Mouse (Mus musculus) embryonic facial prominence, embryonic 15.5 days (tissue): ENCODE data around the gene Pdzd2. TPM values are rescaled to one million over a fixed set of nuclear protein-coding genes. Genes with fewer than 3 reads are reported as not detected.

Experiments
- ATAC-seq: fragments of 200-750 bp; cut with Nextera tagmentation; 2 replicates; pipeline ENCODE4 v1.8.0; 2017; ENCODE audit warnings: low read depth, moderate TSS enrichment; ENCODE audit not compliant: insufficient number of reproducible peaks, low FRiP score, low TSS enrichment
- H3K27ac ChIP-seq: fragments of 300-500 bp; sonication (generic); replicated peaks from 2 replicates; pipeline ENCODE4 v1.5.1; 2015; ENCODE audit warnings: mild to moderate bottlenecking, inconsistent platforms
- H3K27me3 ChIP-seq: fragments of 300-500 bp; sonication (generic); 2 replicates; pipeline ENCODE4 v1.6.1; 2015; ENCODE audit warnings: inconsistent platforms
- H3K36me3 ChIP-seq: fragments of 300-500 bp; sonication (generic); 2 replicates; pipeline ENCODE4 v1.6.1; 2015; ENCODE audit warnings: mild to moderate bottlenecking, inconsistent platforms
- H3K4me1 ChIP-seq: fragments of 300-500 bp; sonication (generic); 2 replicates; pipeline ENCODE4 v1.6.1; 2015; ENCODE audit warnings: inconsistent platforms
- H3K4me2 ChIP-seq: fragments of 300-500 bp; sonication (generic); replicated peaks from 2 replicates; pipeline ENCODE4 v1.6.1; 2015; ENCODE audit warnings: mild to moderate bottlenecking, inconsistent platforms
- H3K4me3 ChIP-seq: fragments of 300-500 bp; sonication (generic); replicated peaks from 2 replicates; pipeline ENCODE4 v1.5.1; 2015; ENCODE audit warnings: mild to moderate bottlenecking, inconsistent platforms
- H3K9ac ChIP-seq: fragments of 300-500 bp; sonication (generic); 2 replicates; pipeline ENCODE4 v1.6.1; 2015; ENCODE audit warnings: inconsistent platforms
- H3K9me3 ChIP-seq: fragments of 300-500 bp; sonication (generic); replicated peaks from 2 replicates; pipeline ENCODE4 v1.6.1; 2016; ENCODE audit warnings: inconsistent platforms
- WGBS: fragments of 180-500 bp; shearing (Covaris S2); methylation state at CpG from one replicate; pipeline ENCODE4 v1.1.7; 2015; 5-methylcytosine and 5-hydroxymethylcytosine counted together
- polyA plus RNA-seq: library from polyadenylated mRNA; unstranded; fragments of >200 nt; fragmentation: Nextera tagmentation; extraction: Ambion mirVana; gene quantifications from 2 replicates; pipeline ENCODE4 v1.2.1, GENCODE M21; 2015

Gene Pdzd2
- polyA plus RNA-seq, 1 experiment from 2014 or later, result 43.7 TPM

DNA sequence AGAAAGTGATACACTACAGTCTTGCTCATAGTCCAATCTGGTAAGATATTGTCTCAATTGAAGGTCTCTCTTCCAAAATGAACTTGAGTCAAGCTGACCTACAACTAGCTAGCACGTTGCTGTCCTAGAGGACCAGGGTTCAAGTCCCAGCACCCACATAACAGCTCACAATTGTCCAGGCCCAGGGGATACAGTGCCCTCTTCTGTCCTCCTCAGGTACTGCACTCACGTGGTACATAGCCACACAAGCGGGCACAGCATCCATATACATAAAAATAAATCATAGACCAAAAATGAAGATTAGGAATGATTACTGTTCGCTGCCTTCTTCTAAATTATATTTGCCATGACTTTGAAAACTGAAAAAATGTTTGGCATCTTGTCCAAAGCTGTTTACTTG, 136.1 kb downstream of the Pdzd2 start:
- peaks cover 16% of the 10 kb centered on the region for H3K4me1 ChIP-seq
- no peak overlapping the region for H3K4me2 ChIP-seq
- H3K27me3 ChIP-seq, result no peaks in the 10 kb centered on the region
- H3K4me3 ChIP-seq, result no peak overlapping the region
- H3K27ac ChIP-seq, result no peak overlapping the region
- no peak overlapping the region for H3K9ac ChIP-seq
- no peaks in the 10 kb centered on the region for H3K36me3 ChIP-seq
- 95% methylated on average over 4 of the region's 4 CpGs for WGBS
- no peaks in the 10 kb centered on the region for H3K9me3 ChIP-seq
- no peak for ATAC-seq

DNA sequence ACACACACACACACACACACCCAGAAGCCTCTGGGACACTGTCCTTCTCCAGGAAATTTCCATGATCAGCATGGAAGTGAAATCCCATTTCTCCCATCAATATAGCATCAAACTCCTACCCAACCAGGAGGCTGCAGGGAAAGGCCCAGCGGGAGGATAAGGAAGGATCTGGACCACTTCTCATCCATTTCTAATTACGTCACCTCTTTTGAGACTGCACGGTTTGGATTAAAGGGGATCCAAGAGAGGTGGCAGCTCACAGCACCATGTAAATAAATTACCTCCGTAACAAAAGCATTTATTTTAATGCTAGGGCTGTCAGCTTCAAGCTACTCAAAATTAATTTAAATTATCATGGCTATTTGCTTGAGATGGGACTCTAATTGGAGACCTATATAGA, 146.6 kb downstream of the Pdzd2 start:
- ATAC-seq, result no peak
- H3K4me2 ChIP-seq, result no peak overlapping the region
- H3K27ac ChIP-seq, result no peak overlapping the region
- H3K27me3 ChIP-seq, result peaks cover 4% of the 10 kb centered on the region; the same call in 1 of the 2 replicates
- no peak overlapping the region for H3K9ac ChIP-seq
- H3K4me3 ChIP-seq, result no peak overlapping the region
- H3K36me3 ChIP-seq, result no peaks in the 10 kb centered on the region
- H3K9me3 ChIP-seq, result no peaks in the 10 kb centered on the region
- H3K4me1 ChIP-seq, result no peaks in the 10 kb centered on the region; the same call in 1 of the 2 replicates
- 60% methylated on average over 4 of the region's 4 CpGs for WGBS

DNA sequence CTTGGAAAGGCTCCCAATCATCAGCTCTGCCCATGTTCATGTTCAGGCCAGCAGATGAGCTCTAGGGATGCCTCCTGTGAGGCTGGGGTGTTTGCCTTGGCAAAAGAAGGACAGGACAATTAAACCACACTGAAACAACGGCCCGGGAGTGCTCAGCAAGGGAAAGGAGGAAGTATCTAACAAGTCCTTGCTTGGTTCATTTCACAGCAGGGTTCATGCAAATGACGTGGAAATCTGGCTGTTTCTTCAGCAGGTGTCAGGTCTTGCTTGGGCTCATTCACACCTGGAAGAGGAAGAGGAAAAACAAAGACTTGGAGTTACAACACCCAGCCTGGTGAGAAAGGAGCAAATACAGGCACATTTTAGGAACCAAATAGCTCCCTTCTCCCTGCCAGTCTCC, 147.1 kb downstream of the Pdzd2 start:
- Histone ChIP-seq H3K27ac (no peak overlapping the region), H3K9ac (no peak overlapping the region), H3K27me3 (peaks cover 4% of the 10 kb centered on the region; the same call in 1 of the 2 replicates), H3K36me3 (no peaks in the 10 kb centered on the region), H3K4me3 (no peak overlapping the region), H3K9me3 (no peaks in the 10 kb centered on the region), H3K4me2 (no peak overlapping the region), H3K4me1 (no peaks in the 10 kb centered on the region; the same call in 1 of the 2 replicates)
- ATAC-seq, result no peak
- 47% methylated on average over 3 of the region's 3 CpGs for WGBS

DNA sequence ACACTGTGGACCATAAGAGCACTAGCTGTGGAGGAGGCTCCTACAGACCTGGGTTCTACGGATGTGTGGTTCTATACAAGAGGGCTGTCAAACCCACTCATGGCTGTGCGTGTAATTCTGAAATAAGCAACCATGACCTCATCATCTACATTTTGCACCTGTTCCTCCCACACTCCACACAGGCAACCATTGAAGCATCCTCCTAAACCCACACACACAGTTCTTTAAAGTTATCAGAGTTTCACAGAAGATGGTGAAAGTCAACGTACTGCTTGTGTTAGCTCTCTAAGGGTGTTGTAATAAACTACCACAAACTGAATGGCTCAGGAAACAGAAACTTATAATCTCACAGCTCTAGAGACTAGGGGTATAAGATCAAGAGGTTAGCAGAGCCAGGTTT, 151.1 kb downstream of the Pdzd2 start:
- 83% methylated on average over 3 of the region's 3 CpGs for WGBS

DNA sequence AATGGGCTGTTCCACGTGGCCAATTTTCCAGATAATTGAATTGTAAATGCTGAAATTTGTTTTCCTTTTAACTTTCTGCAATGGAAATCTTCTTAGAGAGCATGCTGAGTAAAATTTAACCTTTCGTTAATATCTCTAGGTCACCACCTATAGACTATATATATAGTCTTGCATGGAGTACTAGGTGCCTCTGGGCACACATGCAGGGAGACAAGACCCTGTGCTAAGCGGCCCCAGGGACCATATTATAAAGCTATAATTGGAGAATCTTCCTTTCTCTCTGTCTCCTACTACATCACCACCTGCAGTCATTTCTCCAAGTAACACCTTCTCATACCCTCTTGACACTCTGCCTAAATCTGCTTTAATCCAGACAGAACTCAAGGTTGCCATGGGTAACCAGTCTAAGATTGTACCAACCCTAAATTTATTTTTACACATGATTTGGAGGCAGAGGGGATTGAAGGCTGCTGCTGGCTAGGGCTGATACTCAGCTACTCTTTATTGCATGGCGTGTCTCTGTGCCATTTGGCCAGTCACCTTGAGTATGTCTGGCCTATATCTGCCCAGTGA, 152.8 kb downstream of the Pdzd2 start:
- Histone ChIP-seq H3K4me2 (no peak overlapping the region), H3K27me3 (no peaks in the 10 kb centered on the region), H3K36me3 (no peaks in the 10 kb centered on the region), H3K9ac (no peak overlapping the region), H3K4me1 (no peaks in the 10 kb centered on the region; the same call in 1 of the 2 replicates), H3K27ac (no peak overlapping the region), H3K4me3 (no peak overlapping the region), H3K9me3 (no peaks in the 10 kb centered on the region)
- 72% methylated on average over 4 of the region's 4 CpGs for WGBS
- no peak for ATAC-seq

More for the DNA sequence above, 151.1 kb downstream of the Pdzd2 start:
- ATAC-seq, result no peak
- Histone ChIP-seq H3K9me3 (no peaks in the 10 kb centered on the region), H3K4me2 (no peak overlapping the region), H3K4me3 (no peak overlapping the region), H3K27me3 (peaks cover 4% of the 10 kb centered on the region; the same call in 1 of the 2 replicates), H3K9ac (no peak overlapping the region), H3K27ac (no peak overlapping the region), H3K36me3 (no peaks in the 10 kb centered on the region), H3K4me1 (no peaks in the 10 kb centered on the region; the same call in 1 of the 2 replicates)

DNA sequence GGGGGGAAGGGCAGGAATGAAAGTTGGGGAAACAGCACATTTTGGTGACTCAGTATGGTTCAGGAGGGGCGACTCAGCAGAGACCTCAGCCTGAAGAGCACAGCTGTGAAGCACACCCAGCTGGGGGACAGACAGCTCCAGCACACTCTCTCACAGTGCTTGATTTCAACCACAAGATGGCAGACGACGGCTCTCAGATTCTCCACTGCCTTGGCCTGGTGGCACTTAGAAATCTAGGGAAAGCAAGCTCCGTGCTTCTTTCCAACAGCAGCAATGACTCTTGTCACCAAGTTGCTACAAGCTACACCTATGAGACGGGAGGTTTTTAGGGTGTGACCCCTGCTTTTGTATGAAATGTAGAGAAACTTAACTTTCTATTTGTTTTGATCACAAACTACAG, 153.6 kb downstream of the Pdzd2 start:
- H3K9ac ChIP-seq, result no peak overlapping the region
- WGBS, result 4% methylated on average over 5 of the region's 5 CpGs
- ATAC-seq, result peak; percentile 89

DNA sequence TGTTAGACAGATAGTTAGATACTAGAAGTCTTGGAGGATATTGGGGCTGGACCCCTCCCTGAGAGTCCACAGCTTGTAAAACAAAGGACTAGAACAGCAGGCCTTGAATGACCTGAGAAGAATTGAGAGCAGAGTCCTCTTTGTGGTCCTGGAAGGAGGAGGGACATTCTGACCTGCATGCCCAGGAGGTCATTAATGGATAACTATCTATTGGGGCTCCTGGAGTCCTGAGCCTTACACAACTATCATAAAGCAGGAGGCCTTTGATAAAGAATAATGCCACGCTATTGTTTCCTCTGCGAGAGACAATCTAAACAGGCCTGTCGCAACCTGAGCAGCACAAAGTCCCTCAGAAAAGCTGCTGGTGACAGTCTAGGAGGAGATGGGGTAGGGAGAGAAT, 156.7 kb downstream of the Pdzd2 start:
- 91% methylated on average over 3 of the region's 3 CpGs for WGBS
- Histone ChIP-seq H3K27ac (no peak overlapping the region), H3K9ac (no peak overlapping the region), H3K4me1 (no peaks in the 10 kb centered on the region), H3K27me3 (no peaks in the 10 kb centered on the region), H3K36me3 (no peaks in the 10 kb centered on the region), H3K4me2 (no peak overlapping the region), H3K9me3 (no peaks in the 10 kb centered on the region), H3K4me3 (no peak overlapping the region)
- no peak for ATAC-seq

More for the DNA sequence above, 153.6 kb downstream of the Pdzd2 start:
- Histone ChIP-seq H3K9me3 (no peaks in the 10 kb centered on the region), H3K4me1 (no peaks in the 10 kb centered on the region; the same call in 1 of the 2 replicates), H3K4me3 (no peak overlapping the region), H3K27me3 (no peaks in the 10 kb centered on the region), H3K4me2 (no peak overlapping the region), H3K36me3 (no peaks in the 10 kb centered on the region), H3K27ac (no peak overlapping the region)

DNA sequence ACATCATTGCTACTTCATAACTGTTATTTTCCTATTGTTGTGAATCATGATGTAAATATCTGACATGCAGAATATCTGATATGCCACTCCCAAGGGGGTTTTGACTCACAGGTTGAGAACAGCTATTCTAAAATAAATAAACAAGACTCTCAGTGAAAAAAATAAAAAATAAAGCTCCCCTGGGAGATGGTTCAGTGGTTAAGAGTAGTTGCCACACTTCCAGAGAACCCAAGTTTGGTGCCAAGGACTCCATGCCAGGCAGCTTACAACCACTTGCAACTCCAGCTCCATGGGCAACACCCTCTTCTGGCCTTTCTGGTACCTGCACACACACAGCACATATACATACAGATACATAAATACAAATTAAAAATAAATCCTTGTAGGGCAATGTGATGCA, 157.3 kb downstream of the Pdzd2 start:
- no peaks in the 10 kb centered on the region for H3K36me3 ChIP-seq
- no peak overlapping the region for H3K4me3 ChIP-seq
- no peak for ATAC-seq
- H3K9me3 ChIP-seq, result no peaks in the 10 kb centered on the region
- peaks cover 3% of the 10 kb centered on the region for H3K4me1 ChIP-seq
- no peak overlapping the region for H3K4me2 ChIP-seq
- H3K27me3 ChIP-seq, result no peaks in the 10 kb centered on the region
- H3K27ac ChIP-seq, result no peak overlapping the region
- H3K9ac ChIP-seq, result no peak overlapping the region

DNA sequence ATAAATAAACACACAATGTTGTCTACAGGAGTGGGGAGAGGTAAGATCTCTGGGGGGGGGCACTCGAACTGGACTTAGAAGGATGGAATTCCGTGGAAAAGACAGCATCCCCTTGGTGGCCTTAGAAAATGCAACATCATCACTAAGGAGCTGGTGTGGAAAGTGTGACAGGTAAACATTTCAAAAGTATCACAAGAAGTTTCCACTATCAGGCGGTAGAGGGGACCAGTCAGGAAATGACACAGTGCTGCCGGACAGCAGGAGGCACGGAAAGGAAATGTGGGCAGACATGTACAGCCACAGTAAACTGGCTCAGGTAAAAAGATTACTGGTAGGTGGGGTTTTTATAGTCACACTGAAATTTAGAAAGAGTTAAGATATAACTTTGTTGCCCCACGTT, 160.5 kb downstream of the Pdzd2 start:
- H3K4me2 ChIP-seq, result no peak overlapping the region
- peaks cover 7% of the 10 kb centered on the region for H3K4me1 ChIP-seq
- H3K27ac ChIP-seq, result no peak overlapping the region
- no peak for ATAC-seq
- no peaks in the 10 kb centered on the region for H3K9me3 ChIP-seq
- H3K9ac ChIP-seq, result no peak overlapping the region
- H3K27me3 ChIP-seq, result no peaks in the 10 kb centered on the region
- no peak overlapping the region for H3K4me3 ChIP-seq
- WGBS, result 78% methylated on average over 6 of the region's 6 CpGs
- no peaks in the 10 kb centered on the region for H3K36me3 ChIP-seq

DNA sequence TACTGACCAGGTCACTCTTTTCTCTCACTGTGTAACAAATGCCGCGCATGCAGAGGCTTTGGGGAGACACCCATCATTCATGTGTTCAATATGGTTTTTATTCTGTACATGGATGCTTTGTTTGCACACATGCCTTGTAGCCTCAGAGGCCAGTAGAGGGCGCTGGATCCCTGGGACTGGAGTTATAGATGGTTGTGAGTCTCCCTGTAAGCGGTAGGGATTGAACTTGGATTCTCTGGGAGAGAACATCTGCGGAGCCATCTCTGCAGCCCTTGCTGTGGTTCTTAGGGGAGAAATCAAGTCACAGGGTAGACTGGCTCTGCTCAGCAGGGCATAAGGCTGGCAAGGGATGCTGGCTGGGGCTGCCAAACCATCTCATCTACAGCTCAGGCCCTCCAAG, 161.4 kb downstream of the Pdzd2 start:
- H3K9me3 ChIP-seq, result no peaks in the 10 kb centered on the region
- no peak overlapping the region for H3K4me3 ChIP-seq
- H3K4me2 ChIP-seq, result no peak overlapping the region
- no peak overlapping the region for H3K9ac ChIP-seq
- no peaks in the 10 kb centered on the region for H3K27me3 ChIP-seq
- H3K4me1 ChIP-seq, result peaks cover 9% of the 10 kb centered on the region
- no peak for ATAC-seq
- no peak overlapping the region for H3K27ac ChIP-seq
- no peaks in the 10 kb centered on the region for H3K36me3 ChIP-seq
- WGBS, result 41% methylated on average over 5 of the region's 5 CpGs

DNA sequence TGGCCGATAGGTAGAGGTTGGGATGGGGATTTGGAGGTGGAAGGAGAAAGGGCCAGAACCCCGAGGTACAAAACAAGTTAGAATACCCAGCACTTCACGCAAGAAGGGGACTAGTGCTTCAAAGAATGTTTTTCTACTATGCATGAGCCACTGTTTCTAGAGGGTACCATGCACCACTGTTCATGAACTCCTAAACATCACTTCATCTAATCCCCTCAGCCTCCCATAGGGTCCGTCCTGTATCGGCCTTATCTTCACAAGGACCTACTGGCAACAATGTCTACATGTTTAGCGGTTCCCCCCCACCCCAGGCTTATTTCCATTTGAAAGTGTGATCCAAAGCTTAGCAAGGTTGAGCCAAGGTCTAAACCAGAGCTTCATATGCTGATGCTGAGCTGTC, 162.0 kb downstream of the Pdzd2 start:
- no peak overlapping the region for H3K27ac ChIP-seq
- no peak overlapping the region for H3K4me2 ChIP-seq
- no peak overlapping the region for H3K4me3 ChIP-seq
- ATAC-seq, result no peak
- no peaks in the 10 kb centered on the region for H3K36me3 ChIP-seq
- no peak overlapping the region for H3K9ac ChIP-seq
- WGBS, result 67% methylated on average over 6 of the region's 6 CpGs
- H3K27me3 ChIP-seq, result no peaks in the 10 kb centered on the region
- H3K4me1 ChIP-seq, result peaks cover 15% of the 10 kb centered on the region
- H3K9me3 ChIP-seq, result no peaks in the 10 kb centered on the region

DNA sequence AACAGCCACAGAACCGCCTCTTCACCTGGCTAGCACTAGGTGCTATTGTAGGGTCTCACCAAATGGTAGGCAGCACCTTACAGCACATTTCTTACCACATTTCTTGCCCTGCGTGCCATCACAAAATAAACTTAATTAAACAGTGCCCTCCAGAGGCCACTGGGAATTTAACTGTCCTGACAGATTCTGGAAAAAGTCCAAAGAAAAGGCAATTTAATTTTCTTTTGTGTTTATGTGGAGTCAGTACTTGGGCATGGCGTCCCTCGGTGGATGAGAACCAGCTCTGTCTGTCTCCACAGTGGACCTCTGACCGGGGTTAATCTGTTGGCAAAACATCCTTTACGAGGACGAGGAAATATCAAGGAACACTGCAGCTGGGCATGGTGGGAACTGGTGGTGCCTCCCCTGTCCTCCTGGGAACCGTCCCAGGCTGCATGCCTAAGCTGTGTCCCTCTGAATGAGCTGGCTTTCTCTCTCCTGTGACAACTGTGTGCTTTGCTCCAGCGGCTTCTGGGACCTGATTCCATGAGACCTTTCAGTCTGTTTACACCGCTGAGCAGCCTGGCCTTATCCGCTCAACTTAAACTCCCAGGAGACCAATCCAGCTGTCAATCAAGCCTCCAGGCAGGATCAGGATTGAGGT, 162.5 kb downstream of the Pdzd2 start:
- WGBS, result 22% methylated on average over 11 of the region's 11 CpGs
- Histone ChIP-seq H3K9me3 (no peaks in the 10 kb centered on the region), H3K4me2 (peak overlapping the region; percentile 21; the same call in 1 of the 2 replicates), H3K27me3 (no peaks in the 10 kb centered on the region), H3K27ac (no peak overlapping the region), H3K9ac (no peak overlapping the region), H3K4me1 (peaks cover 16% of the 10 kb centered on the region), H3K4me3 (no peak overlapping the region), H3K36me3 (no peaks in the 10 kb centered on the region)
- 0 out of 2 replicates have a peak, but pooled peaks have one; percentile 31 for ATAC-seq
